Mouse (Mus musculus): ENCODE data around the gene Gfod2. TPM values are rescaled to one million over a fixed set of nuclear protein-coding genes. Genes with fewer than 3 reads are reported as not detected.

The Gfod2 gene
- polyA plus RNA-seq, 1 experiment from 2014 or later, result 88.3 TPM

- no peak for ATAC-seq (ENCODE audit: low FRiP score, low read depth)
- Histone ChIP-seq H3K4me1 (replicated peaks) (peaks cover 7% of the 10 kb centered on the region), H3K36me3 (peaks cover 11% of the 10 kb centered on the region), H3K27ac (replicated peaks) (no peak overlapping the region), H3K27me3 (no peaks in the 10 kb centered on the region), H3K9me3 (no peaks in the 10 kb centered on the region), H3K4me2 (no peak overlapping the region), H3K9ac (no peak overlapping the region), H3K4me3 (no peak overlapping the region)
- WGBS, result 91% methylated on average over 3 of the region's 3 CpGs
Observed at GRCm38 (mm10) chr8:105712286-105712685, 46.2 kb downstream of the Gfod2 start.

DNA sequence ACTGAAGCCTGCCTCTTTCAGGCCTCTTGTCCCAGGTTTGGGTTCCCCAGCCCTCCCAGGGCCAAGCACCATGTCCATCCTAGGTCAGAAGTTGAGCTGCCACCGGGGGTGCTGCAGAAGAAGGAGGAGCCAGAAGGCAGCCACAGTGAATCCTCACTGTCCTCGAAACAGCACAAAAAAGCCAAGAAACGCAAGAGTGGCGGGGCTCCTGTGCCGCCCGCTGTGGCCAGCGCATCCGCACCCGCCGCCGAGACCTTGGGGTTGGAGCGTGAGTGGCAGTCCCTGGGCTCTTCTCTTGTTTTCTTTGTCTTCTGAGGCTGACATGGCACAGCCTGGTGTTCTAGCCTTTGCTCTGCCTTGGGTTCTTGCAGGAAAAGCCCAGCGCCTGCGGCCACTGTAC is 49.1 kb downstream of the Gfod2 start:
- Histone ChIP-seq H3K4me2 (no peak overlapping the region), H3K36me3 (peaks cover 2% of the 10 kb centered on the region; the same call in 1 of the 2 replicates), H3K9ac (no peak overlapping the region), H3K9me3 (no peaks in the 10 kb centered on the region), H3K27ac (replicated peaks) (no peak overlapping the region), H3K27me3 (no peaks in the 10 kb centered on the region), H3K4me1 (replicated peaks) (peaks cover 18% of the 10 kb centered on the region), H3K4me3 (no peak overlapping the region)
- ATAC-seq (ENCODE audit: low FRiP score, low read depth), result no peak
- 80% methylated on average over 14 of the region's 14 CpGs for WGBS

- H3K36me3 ChIP-seq, result peaks cover 4% of the 10 kb centered on the region; the same call in 1 of the 2 replicates
- no peaks in the 10 kb centered on the region for H3K27me3 ChIP-seq
- no peak overlapping the region for H3K9ac ChIP-seq
- ATAC-seq (ENCODE audit: low FRiP score, low read depth), result no peak
- no peak overlapping the region for H3K4me2 ChIP-seq
- no peak overlapping the region for H3K4me3 ChIP-seq
- no peaks in the 10 kb centered on the region for H3K9me3 ChIP-seq
- 93% methylated on average over 8 of the region's 8 CpGs for WGBS
- peaks cover 18% of the 10 kb centered on the region for H3K4me1 ChIP-seq (replicated peaks)
- no peak overlapping the region for H3K27ac ChIP-seq (replicated peaks)
Observed at GRCm38 (mm10) chr8:105708675-105709074, 49.8 kb downstream of the Gfod2 start.

DNA sequence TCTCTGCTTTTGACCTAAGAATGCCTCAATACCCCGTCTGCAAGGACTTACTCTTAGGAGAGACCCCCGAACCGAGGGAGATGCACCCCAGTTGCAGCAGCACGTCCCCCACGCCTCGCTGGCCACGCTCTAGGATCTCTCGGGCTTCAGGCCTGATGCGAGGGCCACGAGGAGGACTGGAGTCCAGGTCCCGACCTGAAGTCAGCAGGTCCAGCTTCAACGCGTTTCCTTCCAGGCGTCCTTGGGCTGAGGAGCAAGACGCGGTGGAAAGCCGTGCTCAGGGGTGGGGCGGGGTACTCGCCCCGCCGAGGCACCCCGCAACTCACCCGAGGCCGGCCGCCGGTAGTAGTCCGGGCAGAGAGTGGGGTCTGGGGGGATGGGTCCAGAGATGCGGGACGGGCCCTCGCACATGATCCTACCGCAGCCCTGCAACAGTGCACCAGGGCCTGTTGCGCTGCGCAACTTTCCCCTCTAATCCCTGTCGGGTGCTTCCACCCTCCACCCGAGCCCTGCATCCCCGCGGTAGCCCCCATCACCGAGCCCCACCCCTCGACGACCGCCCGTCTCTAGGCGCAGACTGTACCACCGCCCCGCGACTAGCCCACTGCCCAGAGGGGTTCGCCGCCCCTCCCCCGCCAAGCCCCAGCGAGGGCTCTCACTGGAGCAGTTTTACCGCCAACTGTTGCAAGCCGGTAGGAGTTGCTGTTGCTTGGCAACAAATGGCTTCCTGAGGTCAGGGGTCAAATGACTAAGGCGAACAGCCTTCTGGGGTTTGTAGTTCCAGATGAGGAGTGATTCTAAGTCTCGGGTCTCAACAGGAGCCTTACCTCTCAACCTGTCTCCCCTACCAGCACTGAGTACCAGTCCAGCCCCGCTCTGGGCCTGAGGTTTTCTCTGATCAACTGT is 50.7 kb downstream of the Gfod2 start, which contains the start of the genes 4933405L10Rik and Enkd1:
TSS of gene 4933405L10Rik (plus strand) at position 158 of the 906 bp plus-strand sequence.
TSS of gene Enkd1 (minus strand) at position 713 of the 906 bp plus-strand sequence.
- Histone ChIP-seq H3K27me3 (no peaks in the 10 kb centered on the region), H3K4me1 (replicated peaks) (peaks cover 25% of the 10 kb centered on the region), H3K4me3 (peak within 1 kb of the TSS; percentile 77), H3K9me3 (no peaks in the 10 kb centered on the region), H3K9ac (peak within 1 kb of the TSS; percentile 54), H3K36me3 (peaks cover 10% of the 10 kb centered on the region), H3K4me2 (peak within 1 kb of the TSS; percentile 98), H3K27ac (replicated peaks) (0 out of 2 replicates have a peak within 1 kb of the TSS, but pooled peaks have one; percentile 7)
- peak; percentile 83 for ATAC-seq (ENCODE audit: low FRiP score, low read depth)
- WGBS, result under 1% methylated on average over 55 of the region's 55 CpGs

DNA sequence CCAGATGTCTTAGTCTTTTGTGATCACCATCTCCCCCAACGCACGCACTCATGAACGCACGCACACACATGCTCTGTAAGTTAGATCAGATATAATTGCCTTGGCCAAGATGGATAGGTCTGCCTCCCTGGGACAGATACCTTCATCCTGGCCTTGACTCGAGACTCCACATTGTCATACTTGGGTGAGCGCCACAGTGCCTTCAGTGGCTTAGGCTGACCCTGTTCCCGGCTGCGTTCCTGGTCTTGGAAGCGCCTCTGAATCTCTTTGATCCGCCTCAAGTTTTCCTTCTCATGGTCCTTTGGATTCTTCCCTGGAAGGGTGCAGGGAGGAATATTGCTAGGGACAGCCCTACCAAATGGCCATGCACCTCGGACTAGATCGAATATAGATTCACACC is 52.0 kb downstream of the Gfod2 start:
- peak overlapping the region; percentile 77; the same call in 1 of the 2 replicates for H3K4me3 ChIP-seq
- 75% methylated on average over 12 of the region's 12 CpGs for WGBS

DNA sequence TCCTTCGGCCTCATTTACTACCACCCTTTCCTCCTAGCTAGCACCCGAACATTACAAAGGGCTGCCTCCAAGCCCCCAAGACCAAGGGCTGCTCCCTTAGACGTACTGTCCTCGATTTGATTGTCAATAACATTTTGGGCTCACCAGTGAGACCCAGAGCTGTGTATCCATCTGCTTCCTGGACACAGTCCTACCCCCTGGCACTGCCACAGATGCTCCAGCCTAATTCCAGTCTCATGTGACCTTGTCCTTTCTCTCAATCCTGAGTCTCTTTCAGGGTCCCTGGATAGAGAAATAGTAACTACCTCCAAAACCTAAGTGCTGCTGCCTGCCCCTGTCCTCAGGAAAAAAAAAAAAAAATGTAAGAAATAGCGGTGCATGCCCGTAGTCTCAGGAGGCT is 53.5 kb downstream of the Gfod2 start:
- Histone ChIP-seq H3K9me3 (no peaks in the 10 kb centered on the region), H3K36me3 (peaks cover 10% of the 10 kb centered on the region), H3K4me1 (replicated peaks) (peaks cover 42% of the 10 kb centered on the region), H3K4me3 (no peak overlapping the region), H3K4me2 (no peak overlapping the region), H3K27me3 (no peaks in the 10 kb centered on the region), H3K27ac (replicated peaks) (no peak overlapping the region), H3K9ac (no peak overlapping the region)
- WGBS, result 92% methylated on average over 6 of the region's 6 CpGs
- ATAC-seq (ENCODE audit: low FRiP score, low read depth), result no peak

More for the DNA sequence above, 52.0 kb downstream of the Gfod2 start:
- H3K27me3 ChIP-seq, result no peaks in the 10 kb centered on the region
- H3K36me3 ChIP-seq, result peaks cover 10% of the 10 kb centered on the region
- H3K27ac ChIP-seq (replicated peaks), result no peak overlapping the region
- H3K4me1 ChIP-seq (replicated peaks), result peaks cover 36% of the 10 kb centered on the region
- H3K4me2 ChIP-seq, result peak overlapping the region; percentile 98
- H3K9ac ChIP-seq, result no peak overlapping the region
- no peak for ATAC-seq (ENCODE audit: low FRiP score, low read depth)
- H3K9me3 ChIP-seq, result no peaks in the 10 kb centered on the region

DNA sequence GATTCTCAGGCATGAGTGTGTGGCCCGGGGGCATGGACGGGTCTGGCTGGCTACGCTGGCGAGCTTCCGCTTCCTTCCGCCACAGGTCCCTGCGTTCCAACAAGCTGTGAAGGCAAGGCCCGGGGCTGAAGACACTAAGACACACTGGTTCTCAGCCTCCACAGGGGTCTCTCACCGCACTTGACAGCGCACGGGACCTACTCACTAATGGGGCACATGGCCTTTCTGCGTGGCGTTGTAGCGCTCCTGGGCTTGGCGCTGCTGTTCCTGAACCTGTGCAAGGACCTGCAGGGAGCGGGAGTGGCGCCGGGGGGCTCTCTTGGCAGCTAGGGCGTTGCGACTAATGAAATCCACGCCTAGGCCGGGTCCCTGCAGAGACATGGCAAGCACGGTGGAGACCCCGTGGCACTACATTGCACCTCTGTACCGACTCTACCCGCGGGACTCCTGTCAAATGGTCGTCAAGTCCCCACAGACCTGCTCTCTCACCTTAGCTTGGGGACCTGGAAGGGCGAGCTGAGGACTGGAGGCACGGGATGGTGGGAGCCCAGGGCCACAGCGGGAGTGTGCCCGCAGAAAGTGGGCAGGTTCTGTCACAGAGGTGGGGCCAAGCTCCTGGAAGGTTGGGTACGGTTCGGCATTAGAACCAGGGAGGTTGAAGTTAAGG is 54.2 kb downstream of the Gfod2 start:
- Histone ChIP-seq H3K36me3 (peaks cover 10% of the 10 kb centered on the region), H3K4me1 (replicated peaks) (peaks cover 49% of the 10 kb centered on the region), H3K4me2 (no peak overlapping the region), H3K9ac (no peak overlapping the region), H3K27me3 (no peaks in the 10 kb centered on the region), H3K9me3 (no peaks in the 10 kb centered on the region), H3K27ac (replicated peaks) (no peak overlapping the region), H3K4me3 (no peak overlapping the region)
- no peak for ATAC-seq (ENCODE audit: low FRiP score, low read depth)
- 92% methylated on average over 34 of the region's 34 CpGs for WGBS

- no peaks in the 10 kb centered on the region for H3K9me3 ChIP-seq
- no peak for ATAC-seq (ENCODE audit: low FRiP score, low read depth)
- peaks cover 21% of the 10 kb centered on the region for H3K36me3 ChIP-seq
- 95% methylated on average over 24 of the region's 24 CpGs for WGBS
- H3K27ac ChIP-seq (replicated peaks), result no peak overlapping the region
- H3K9ac ChIP-seq, result no peak overlapping the region
- H3K4me1 ChIP-seq (replicated peaks), result peaks cover 47% of the 10 kb centered on the region
- no peaks in the 10 kb centered on the region for H3K27me3 ChIP-seq
- H3K4me3 ChIP-seq, result no peak overlapping the region
- peak overlapping the region; percentile 93 for H3K4me2 ChIP-seq
Observed at GRCm38 (mm10) chr8:105702731-105703415, 55.6 kb downstream of the Gfod2 start.

GRCm38 (mm10) chr8:105702001-105702401 is 56.5 kb downstream of the Gfod2 start:
- H3K4me1 ChIP-seq (replicated peaks), result peaks cover 40% of the 10 kb centered on the region
- H3K9ac ChIP-seq, result peak overlapping the region; percentile 70
- no peaks in the 10 kb centered on the region for H3K9me3 ChIP-seq
- 28% methylated on average over 18 of the region's 18 CpGs for WGBS
- H3K36me3 ChIP-seq, result peaks cover 29% of the 10 kb centered on the region
- peak; percentile 7; the same call in 1 of the 2 replicates for ATAC-seq (ENCODE audit: low FRiP score, low read depth)
- H3K4me2 ChIP-seq, result peak overlapping the region; percentile 93
- no peaks in the 10 kb centered on the region for H3K27me3 ChIP-seq
- peak overlapping the region; percentile 91 for H3K27ac ChIP-seq (replicated peaks)
- H3K4me3 ChIP-seq, result peak overlapping the region; percentile 56

GRCm38 (mm10) chr8:105700966-105701824 is 57.3 kb downstream of the Gfod2 start, which contains the start of the genes Acd and Pard6a:
Gene Acd (minus strand): TSS chr8:105701102.
Gene Pard6a (plus strand): TSS chr8:105701148.
- H3K27ac ChIP-seq (replicated peaks), result peak within 1 kb of the TSS; percentile 91
- ATAC-seq (ENCODE audit: low FRiP score, low read depth), result peak; percentile 76
- peak within 1 kb of the TSS; percentile 56 for H3K4me3 ChIP-seq
- H3K9me3 ChIP-seq, result no peaks in the 10 kb centered on the region
- WGBS, result under 1% methylated on average over 60 of the region's 60 CpGs
- peak within 1 kb of the TSS; percentile 70 for H3K9ac ChIP-seq
- H3K36me3 ChIP-seq, result peaks cover 37% of the 10 kb centered on the region
- no peaks in the 10 kb centered on the region for H3K27me3 ChIP-seq
- peaks cover 32% of the 10 kb centered on the region for H3K4me1 ChIP-seq (replicated peaks)
- peak within 1 kb of the TSS; percentile 93 for H3K4me2 ChIP-seq

DNA sequence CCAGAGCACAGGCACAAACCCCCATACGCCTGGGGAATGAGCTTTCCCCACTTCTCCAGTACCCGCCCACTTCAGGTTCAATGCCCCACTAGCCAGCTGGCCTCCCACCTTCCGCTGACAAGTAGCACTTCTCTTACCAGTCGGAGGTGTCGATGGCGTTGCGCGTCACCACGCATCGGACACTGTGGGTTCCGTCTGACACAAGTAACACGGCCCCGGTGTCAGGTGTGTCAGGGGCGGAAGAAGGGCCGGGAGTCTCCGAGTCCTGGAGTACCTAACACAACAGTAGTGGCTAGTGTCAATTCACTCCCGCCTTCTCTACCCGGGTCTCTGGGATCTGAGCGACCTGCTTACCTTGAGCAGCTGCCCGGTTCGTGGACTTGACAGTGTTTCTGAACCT is 57.9 kb downstream of the Gfod2 start:
- Histone ChIP-seq H3K4me2 (peak overlapping the region; percentile 93), H3K9me3 (no peaks in the 10 kb centered on the region), H3K9ac (peak overlapping the region; percentile 70), H3K36me3 (peaks cover 43% of the 10 kb centered on the region), H3K27ac (replicated peaks) (peak overlapping the region; percentile 91; the same call in 1 of the 2 replicates), H3K27me3 (no peaks in the 10 kb centered on the region), H3K4me1 (replicated peaks) (peaks cover 35% of the 10 kb centered on the region), H3K4me3 (peak overlapping the region; percentile 56)
- under 1% methylated on average over 21 of the region's 21 CpGs for WGBS
- ATAC-seq (ENCODE audit: low FRiP score, low read depth), result peak; percentile 54
